Mouse (Mus musculus) erythroid progenitor cell, adult 5-6 weeks (primary cell): ENCODE measurements around the gene Mdc1. TPM values are rescaled to one million over a fixed set of nuclear protein-coding genes. Genes with fewer than 3 reads are reported as not detected.
A peak's percentile ranks its signal among the peaks of the same experiment; 100 is the strongest.
"Not testable (repeated sequence)": the region's sequence is repeated elsewhere in the genome, so short reads cannot be mapped to it uniquely, and the experiment has no call there.

Source experiments
- ATAC-seq: replicated peaks from 2 replicates; pipeline ENCODE4 v1.8.0; 2016; ENCODE audit warnings: moderate number of reproducible peaks, mild to moderate bottlenecking, moderate TSS enrichment, inconsistent platforms; ENCODE audit not compliant: poor library complexity, low FRiP score, severe bottlenecking
- total RNA-seq, 2 experiments: library from RNA; stranded (forward) in 1 of 2; stranded (reverse) in 1 of 2; fragments of 150-400 nt in 1 of 2; fragments of 186-747, 209-891 nt in 1 of 2; gene quantifications; 2 replicates each; pipeline versions ENCODE4 v1.2.3 to v1.2.4; 2015 to 2017; ENCODE audit warnings: low replicate concordance in 2 of 2

Mdc1 gene
- total RNA-seq, 2 experiments from 2014 or later, result 31.0 to 147 TPM

DNA sequence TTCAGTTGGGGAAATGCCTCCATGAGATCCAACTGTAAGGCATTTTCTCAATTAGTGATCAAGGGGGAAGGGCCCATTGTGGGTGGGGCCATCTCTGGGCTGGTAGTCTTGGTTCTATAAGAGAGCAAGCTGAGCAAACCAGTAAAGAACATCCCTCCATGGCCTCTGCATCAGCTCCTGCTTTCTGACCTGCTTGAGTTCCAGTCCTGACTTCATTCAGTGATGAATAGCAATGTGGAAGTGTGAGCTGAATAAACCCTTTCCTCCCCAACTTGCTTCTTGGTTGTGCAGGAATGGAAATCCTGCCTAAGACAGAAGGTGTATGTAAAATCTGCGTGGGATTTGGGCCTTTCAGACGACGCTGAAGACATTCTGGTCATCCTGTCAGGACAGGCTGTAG, 2.3 kb upstream of the Mdc1 start:
- not testable (repeated sequence) for ATAC-seq

GRCm38 (mm10) chr17:35840561-35840960, 754 bp upstream of the Mdc1 start:
- no peak for ATAC-seq

DNA sequence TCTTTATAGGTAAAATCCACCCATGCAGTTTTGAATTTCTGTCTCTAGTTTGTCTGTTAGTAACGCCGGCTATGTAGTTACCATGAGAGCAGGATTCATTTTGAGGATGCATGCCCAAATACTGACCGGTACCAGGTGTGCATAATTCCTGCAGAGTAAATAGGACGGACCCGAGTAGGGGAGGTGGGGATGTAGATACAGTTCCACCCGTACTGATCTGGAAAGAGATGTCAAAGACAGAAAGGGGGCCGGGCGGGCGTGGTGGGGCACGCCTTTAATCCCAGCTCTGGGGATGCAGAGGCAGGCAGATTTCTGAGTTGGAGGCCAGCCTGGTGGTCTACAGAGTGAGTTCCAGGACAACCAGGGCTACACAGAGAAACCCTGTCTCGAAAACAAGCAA, 691 bp downstream of the Mdc1 start:
- no peak for ATAC-seq

DNA sequence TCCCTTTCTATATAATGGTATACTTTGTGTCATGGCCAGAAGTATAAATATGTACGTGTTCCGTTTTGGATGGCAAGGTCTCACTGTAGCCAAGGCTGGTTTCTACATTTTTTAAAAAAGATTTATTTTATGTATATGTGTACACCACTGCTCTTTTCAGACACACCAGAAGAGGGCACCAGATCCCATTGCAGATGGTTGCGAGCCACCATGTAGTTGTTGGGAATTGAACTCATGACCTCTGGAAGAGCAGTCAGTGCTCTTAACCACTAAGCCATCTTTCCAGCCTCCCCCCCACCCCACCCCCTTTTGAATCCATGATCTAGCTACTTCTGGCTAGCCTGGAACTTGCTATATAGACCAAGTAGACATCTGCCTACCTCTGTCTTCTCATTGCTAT, 2.2 kb downstream of the Mdc1 start:
- ATAC-seq, result no peak

GRCm38 (mm10) chr17:35848112-35848511, 6.8 kb downstream of the Mdc1 start:
- no peak for ATAC-seq

- ATAC-seq, result peak; percentile 76
These were observed 9.7 kb downstream of the Mdc1 start for GRCm38 (mm10) chr17:35850974-35851373.

DNA sequence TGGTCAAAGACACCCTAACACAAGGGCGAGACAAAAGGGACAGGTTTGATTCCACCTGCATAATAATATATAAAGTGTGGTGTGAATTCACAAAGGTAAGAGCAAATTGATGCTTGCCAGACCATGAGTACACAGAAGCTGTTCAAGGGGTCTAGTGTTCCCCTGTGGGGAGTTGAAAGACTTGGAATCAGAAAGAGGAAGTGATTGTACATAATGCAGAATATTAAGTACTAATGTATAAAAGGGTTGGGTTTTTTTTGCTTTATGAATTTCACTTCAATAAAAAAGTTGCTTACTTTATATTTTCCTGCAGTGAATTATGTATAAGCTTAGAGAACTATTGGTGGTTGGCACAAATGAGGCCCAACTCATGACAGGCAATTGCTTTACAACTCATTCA, 18.1 kb downstream of the Mdc1 start:
- no peak for ATAC-seq

GRCm38 (mm10) chr17:35859835-35860234, 18.5 kb downstream of the Mdc1 start:
- no peak for ATAC-seq

- ATAC-seq, result peak; percentile 58
These were observed 19.5 kb downstream of the Mdc1 start for GRCm38 (mm10) chr17:35860831-35861197.

DNA sequence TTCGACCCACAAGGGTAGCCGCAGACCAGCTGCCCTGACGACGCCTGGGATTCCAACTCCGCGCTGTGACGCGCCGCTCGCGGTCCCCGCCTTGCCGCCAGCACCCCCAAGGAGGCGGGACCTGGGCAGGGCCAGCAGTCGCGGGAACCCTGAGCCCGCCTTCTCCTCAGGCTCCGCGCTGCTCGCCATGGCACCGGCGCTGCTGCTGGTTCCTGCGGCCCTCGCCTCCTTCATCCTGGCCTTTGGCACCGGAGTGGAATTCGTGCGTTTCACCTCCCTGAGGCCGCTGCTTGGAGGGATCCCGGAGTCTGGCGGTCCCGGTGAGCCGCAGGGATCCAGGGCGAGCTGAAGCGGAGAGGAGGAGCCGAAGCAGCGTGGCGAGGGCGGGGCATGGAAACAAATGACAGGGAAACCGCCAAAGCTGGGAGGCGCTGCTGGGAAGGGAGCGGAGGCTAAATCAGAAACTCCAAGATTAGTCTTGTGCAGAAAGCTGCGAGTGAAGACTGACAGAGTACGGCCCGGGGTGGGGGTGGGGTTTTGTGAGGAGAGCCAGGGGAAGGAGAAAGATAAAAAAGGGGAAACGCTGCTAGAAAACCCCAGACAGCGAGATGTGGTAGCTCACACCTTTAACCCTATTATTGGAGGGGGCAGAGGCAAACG, 20.0 kb downstream of the Mdc1 start, which contains the start of gene Nrm:
Gene Nrm (plus strand): TSS at position 121 of the 660 bp plus-strand sequence.
- peak; percentile 96 for ATAC-seq

- ATAC-seq, result no peak
These were observed 23.6 kb downstream of the Mdc1 start for GRCm38 (mm10) chr17:35864832-35865353.

- ATAC-seq, result no peak
These were observed 24.4 kb downstream of the Mdc1 start, which contains the start of gene Ppp1r18 for GRCm38 (mm10) chr17:35865481-35866280. Gene Ppp1r18, plus strand, starts transcription at chr17:35865593.

DNA sequence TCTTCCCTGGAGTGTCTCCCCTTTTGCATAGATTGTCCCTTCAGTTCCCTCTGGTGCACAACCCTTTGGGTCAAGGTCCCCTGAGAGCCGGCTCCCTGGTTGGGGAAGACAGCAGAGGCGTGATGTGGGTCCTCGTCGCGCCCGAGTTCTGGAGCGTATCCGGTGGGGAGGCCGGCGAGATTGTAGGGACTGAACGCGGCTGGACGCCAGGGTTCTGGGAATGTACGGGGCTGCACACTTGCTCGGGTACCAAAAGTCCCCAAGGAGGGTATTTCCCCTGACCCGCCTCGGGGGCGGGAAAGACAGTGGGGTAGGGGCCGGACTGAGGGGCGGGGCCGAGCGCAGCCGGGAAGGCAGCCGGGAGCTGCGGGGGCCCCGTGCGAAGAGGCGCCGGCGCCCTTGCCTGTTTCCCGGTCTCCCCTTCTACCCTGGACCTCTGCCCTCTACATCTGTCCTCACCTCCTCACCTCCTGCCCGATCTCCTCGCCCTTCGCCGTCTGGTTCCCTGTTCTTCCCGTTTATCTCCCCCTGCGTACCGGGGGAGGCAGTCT, 25.0 kb downstream of the Mdc1 start:
- ATAC-seq, result no peak

GRCm38 (mm10) chr17:35866911-35867890, 25.9 kb downstream of the Mdc1 start:
- ATAC-seq, result peak; percentile 48; the same call in 1 of the 2 replicates

DNA sequence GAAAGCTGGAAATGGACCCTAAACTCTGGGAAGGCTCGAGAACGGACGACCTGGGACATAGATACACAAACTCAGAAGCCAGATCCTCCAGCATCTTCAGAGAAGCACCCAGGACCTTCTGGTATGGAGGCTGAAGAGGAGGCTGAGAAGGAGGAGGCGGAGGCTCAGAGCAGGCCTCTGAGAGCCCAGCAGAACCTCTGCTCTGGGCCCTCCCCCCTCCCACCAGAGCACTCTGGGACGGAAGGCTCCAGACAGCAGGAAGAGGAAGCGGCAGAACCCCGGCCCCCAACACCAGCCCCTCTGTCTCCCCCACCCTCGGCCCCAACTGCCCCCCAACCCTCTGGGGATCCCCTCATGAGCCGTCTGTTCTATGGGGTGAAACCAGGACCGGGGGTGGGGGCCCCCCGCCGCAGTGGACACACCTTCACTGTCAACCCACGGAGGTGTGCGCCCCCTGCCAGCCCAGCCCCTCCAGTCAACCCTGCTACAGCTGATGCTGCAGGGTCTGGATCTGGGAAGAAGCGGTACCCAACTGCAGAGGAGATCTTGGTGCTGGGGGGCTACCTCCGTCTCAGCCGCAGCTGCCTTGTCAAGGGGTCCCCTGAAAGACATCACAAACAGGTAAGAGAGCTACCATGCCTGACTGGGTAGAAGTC, 27.0 kb downstream of the Mdc1 start:
- no peak for ATAC-seq

- ATAC-seq, result no peak
These were observed 27.6 kb downstream of the Mdc1 start for GRCm38 (mm10) chr17:35868961-35869345.

GRCm38 (mm10) chr17:35869346-35870067, 28.2 kb downstream of the Mdc1 start:
- no peak for ATAC-seq

GRCm38 (mm10) chr17:35870151-35870883, 29.0 kb downstream of the Mdc1 start:
- no peak for ATAC-seq
